Mouse (Mus musculus): ENCODE data around the gene 4632433K11Rik.
"Not testable (repeated sequence)": the region's sequence is repeated elsewhere in the genome, so short reads cannot be mapped to it uniquely, and the experiment has no call there.

Gene 4632433K11Rik

GRCm38 (mm10) chr7:5033818-5034217 is at the start of gene 4632433K11Rik:
TSS of gene 4632433K11Rik (plus strand) at chr7:5034118.
- no peak for DNase-seq (ENCODE audit: low spot score)

- DNase-seq (ENCODE audit: low spot score), result no peak
Observed at GRCm38 (mm10) chr7:4988250-4988649, 45.7 kb upstream of the 4632433K11Rik start.

DNA sequence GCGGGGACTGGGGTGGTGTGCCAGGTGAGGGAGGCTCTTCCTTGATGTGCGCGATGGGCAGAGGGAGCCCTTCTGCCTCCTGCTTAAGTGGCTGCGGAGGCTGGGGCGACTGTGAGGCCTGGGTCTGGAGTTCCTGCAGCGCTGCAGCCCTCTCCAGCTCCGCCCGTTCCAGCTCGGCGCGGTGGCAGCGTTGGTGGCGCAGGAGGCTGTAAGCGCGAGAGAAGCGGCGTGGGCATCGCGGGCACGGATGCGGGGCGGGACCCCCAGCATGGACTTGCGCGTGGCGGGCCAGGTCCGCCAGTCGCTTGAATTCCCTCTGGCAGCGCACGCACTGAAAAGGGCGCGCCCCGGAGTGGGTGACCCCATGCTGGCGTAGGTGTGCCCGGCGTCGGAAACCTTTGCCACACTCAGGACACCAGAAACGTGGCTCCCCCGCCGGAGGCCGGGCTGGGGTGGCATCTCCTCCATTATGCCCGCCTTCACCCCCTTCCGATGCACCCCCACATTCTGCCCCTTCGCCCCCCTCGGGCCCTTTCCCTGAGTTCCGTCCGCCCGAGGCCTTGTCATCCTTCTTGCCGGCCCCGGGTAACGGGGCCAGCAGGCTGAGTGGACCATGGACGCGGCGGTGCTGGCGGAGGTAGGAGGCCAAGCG is 40.4 kb upstream of the 4632433K11Rik start:
- no peak for DNase-seq (ENCODE audit: low spot score)

DNA sequence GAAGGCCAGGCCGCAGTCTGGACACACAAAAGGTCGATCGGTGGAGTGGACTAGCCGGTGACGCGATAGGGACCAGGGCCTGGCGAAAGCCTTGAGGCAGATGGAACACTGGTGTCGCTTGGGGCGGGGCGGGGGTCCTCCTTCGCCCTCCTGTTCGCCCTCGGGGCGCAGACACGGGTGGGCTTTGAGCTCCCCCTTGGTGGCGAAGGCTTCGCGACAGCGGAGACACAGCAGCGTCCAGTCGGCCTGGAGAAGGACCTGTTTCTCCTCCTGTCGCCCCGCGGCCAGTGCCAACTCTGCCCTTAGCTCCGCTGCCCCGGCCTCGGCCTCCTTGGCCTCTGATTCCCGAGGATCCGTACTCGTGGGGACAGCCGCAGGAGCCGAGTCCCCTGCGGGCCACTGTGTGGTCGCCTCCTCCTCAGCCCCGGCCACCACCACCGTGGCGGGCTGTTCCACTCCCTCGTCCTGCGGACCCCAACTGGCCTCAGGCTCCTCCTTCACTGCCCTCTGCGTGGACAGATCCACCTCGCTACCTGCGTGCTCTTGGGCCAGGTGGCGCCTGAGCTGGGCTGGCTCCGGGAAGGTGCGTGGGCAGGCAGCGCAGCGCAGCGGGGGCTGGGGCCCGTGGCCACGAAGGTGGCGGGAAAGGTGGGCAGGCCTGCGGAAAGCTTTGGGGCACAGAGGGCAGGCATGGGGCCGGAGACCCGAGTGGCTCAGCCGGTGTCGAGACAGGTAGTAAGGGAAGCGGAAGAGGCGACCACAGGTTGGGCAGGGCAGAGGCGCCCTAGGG is 39.7 kb upstream of the 4632433K11Rik start:
- no peak for DNase-seq (ENCODE audit: low spot score)

GRCm38 (mm10) chr7:4995268-4996002 is 38.5 kb upstream of the 4632433K11Rik start:
- no peak for DNase-seq (ENCODE audit: low spot score)

GRCm38 (mm10) chr7:4996003-4996895 is 37.7 kb upstream of the 4632433K11Rik start, which contains the start of gene Zfp579:
TSS of gene Zfp579 (minus strand) at chr7:4996158.
- peak; percentile 88 for DNase-seq (ENCODE audit: low spot score)

DNA sequence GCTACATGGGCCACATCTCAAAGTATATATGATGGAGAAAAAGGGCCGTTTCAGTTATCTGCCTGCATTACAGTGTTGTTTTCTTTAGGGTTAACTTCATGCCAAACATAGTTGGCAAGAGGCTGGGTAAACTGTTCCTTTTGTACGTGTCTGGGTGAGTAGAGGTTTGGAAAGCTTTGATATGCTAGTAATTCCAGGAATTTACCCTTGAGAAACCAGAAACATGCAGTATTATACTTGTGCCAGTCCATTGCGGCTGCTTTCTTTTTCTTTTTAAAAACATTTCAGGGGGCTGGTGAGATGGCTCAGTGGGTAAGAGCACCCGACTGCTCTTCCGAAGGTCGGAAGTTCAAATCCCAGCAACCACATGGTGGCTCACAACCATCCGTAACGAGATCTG is 37.0 kb upstream of the 4632433K11Rik start:
- no peak for DNase-seq (ENCODE audit: low spot score)

DNA sequence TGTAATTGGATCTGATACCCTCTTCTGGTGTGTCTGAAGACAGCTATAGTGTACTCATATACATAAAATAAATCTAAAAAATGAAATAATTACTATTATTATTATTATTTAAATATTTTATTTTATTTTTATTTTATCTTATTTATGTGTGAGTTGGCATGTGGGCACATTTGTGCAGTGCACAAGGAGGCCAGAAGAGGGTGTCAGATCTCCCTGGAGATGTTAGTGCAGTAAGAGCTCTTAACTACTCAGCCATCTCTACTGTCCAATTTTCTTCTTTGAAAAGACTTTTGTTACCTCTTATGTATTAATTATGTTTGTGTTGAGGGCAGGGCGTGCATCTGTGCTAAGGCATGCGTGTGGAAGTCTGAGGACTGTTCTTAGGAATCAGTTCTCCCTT is 34.0 kb upstream of the 4632433K11Rik start:
- DNase-seq (ENCODE audit: low spot score), result peak; percentile 28

DNA sequence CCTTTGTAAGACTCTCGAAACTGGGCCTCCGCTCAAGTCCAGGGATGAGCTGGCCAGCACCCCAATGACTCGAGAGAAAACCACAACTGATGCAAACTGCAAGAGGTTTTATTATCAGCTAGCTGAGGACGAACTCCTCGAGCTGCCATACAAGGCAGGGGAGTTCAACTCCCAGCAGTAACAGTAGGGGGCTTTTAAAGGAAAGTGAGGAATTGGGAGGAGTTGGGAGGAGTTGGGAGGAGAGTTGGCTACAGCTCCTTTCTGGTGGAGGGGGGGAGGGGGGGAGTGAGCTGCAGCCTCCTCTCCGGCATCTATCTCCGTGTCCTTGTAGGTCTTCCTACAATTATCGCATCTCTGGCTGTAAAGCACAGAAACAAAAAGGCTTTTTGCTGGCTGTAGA is 31.0 kb upstream of the 4632433K11Rik start:
- DNase-seq (ENCODE audit: low spot score), result not testable (repeated sequence)

GRCm38 (mm10) chr7:5008229-5008628 is 25.7 kb upstream of the 4632433K11Rik start:
- DNase-seq (ENCODE audit: low spot score), result no peak

- DNase-seq (ENCODE audit: low spot score), result no peak
Observed at GRCm38 (mm10) chr7:5012681-5013513, 21.0 kb upstream of the 4632433K11Rik start.

GRCm38 (mm10) chr7:5014251-5015117 is 19.4 kb upstream of the 4632433K11Rik start, which contains the start of the genes Zfp524 and Fiz1:
TSS of gene Zfp524 (plus strand) at chr7:5014415.
TSS of gene Fiz1 (minus strand) at chr7:5014697.
- DNase-seq (ENCODE audit: low spot score), result peak; percentile 96

DNA sequence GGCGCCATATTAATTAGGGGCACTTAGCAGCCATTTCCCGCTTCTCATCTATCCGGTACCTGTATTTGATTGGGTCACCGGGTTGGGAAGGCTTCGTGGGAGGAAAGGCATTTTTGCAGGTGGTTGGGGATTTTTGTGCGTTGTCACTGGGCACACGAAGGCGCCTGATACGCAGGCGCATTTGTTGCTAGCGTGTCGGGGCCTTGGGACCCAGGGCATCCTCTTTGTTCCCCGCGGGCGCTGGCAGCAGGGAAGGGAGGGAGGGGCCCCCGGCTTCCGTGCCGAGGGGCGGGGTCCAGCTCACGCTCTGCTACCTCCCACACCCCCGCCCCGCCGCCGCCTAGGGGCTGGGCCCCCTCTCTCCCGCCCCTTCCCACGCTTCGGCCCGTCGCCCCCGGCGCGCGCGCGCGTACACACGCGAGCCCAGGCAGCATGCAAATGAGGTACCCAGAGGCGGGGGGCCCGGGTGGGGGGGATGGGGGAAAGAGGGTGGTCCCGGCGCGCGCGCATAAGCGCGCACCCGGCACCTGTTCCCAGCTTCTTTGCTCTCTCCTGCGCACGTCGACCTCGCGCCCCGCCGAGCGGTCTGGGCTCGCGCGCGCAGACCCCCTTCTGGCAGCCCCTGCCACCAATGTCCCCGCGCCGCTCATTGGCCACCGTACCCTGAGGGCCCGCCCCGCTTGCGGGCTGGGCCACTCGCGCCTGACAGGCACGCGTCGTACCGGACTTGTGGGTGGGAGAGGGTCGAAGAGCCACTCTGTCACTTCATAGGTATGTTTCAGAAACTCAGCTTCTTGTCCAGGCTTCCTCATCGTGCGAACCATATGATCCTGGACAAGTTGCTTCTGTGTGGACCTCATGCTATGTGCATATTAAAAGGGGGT is 18.6 kb upstream of the 4632433K11Rik start, which contains the start of gene Gm44973:
TSS of gene Gm44973 (plus strand) at position 379 of the 884 bp plus-strand sequence.
- DNase-seq (ENCODE audit: low spot score), result peak; percentile 92

DNA sequence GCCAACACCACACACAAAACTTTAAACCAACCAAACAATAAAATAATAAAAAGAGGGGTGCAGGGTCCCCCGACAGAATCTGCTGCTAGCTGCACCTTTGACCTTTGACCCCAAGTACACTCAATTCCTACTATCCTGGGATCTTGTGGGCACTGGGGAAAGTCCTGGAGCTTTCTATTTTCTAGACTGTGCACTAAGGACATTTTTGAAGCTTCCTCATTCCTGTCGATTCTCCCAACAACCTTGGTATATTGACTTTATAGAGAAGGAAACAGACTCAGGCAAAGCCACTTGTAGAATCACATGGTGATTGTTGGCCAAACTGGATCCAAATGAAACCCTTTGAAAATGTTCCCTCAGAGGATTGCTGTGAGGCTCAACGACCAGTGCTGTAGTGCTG is 17.9 kb upstream of the 4632433K11Rik start:
- DNase-seq (ENCODE audit: low spot score), result peak; percentile 33

- DNase-seq (ENCODE audit: low spot score), result no peak
Observed at GRCm38 (mm10) chr7:5016920-5017319, 17.0 kb upstream of the 4632433K11Rik start.

GRCm38 (mm10) chr7:5017352-5017751 is 16.6 kb upstream of the 4632433K11Rik start:
- DNase-seq (ENCODE audit: low spot score), result no peak

- DNase-seq (ENCODE audit: low spot score), result no peak
Observed at GRCm38 (mm10) chr7:5017931-5018330, 16.0 kb upstream of the 4632433K11Rik start.

GRCm38 (mm10) chr7:5019576-5019975 is 14.3 kb upstream of the 4632433K11Rik start:
- not testable (repeated sequence) for DNase-seq (ENCODE audit: low spot score)

Measured in adipocyte (in vitro differentiated cells).